Mouse (Mus musculus) forebrain, embryonic 14.5 days (tissue): ENCODE data around the gene 1700092M07Rik. TPM values are rescaled to one million over a fixed set of nuclear protein-coding genes. Genes with fewer than 3 reads are reported as not detected.
"Not testable (repeated sequence)": the region's sequence is repeated elsewhere in the genome, so short reads cannot be mapped to it uniquely, and the experiment has no call there.

Source experiments
- ATAC-seq: fragments of 200-750 bp; cut with Nextera tagmentation; 2 replicates; pipeline ENCODE4 v1.8.0; 2017; ENCODE audit warnings: mild to moderate bottlenecking, moderate library complexity
- DNase-seq: peaks from one replicate; pipeline ENCODE4 v3.0.0-alpha.2; 2015; ENCODE audit warnings: low spot score
- H3K27ac ChIP-seq: fragments of 300-500 bp; sonication (generic); 2 replicates; pipeline ENCODE4 v1.5.1; 2014; ENCODE audit warnings: low read depth, mild to moderate bottlenecking, control low read depth, low read length, moderate library complexity
- H3K27me3 ChIP-seq: fragments of 300-500 bp; sonication (generic); replicated peaks from 2 replicates; pipeline ENCODE4 v1.6.1; 2014; ENCODE audit warnings: low read length, control low read depth, mixed read lengths; ENCODE audit not compliant: control insufficient read depth, insufficient read depth
- H3K36me3 ChIP-seq: fragments of 300-500 bp; sonication (generic); 2 replicates; pipeline ENCODE4 v1.6.1; 2014; ENCODE audit warnings: low read length, control low read depth; ENCODE audit not compliant: control insufficient read depth, insufficient read depth
- H3K4me1 ChIP-seq: fragments of 300-500 bp; sonication (generic); 2 replicates; pipeline ENCODE4 v1.6.1; 2014; ENCODE audit warnings: antibody characterized with exemption, low read length, control low read depth; ENCODE audit not compliant: control insufficient read depth, insufficient read depth
- H3K4me2 ChIP-seq: fragments of 300-500 bp; sonication (generic); 2 replicates; pipeline ENCODE4 v1.6.1; 2014; ENCODE audit warnings: mild to moderate bottlenecking, control low read depth, low read length
- H3K4me3 ChIP-seq: fragments of 300-500 bp; sonication (generic); 2 replicates; pipeline ENCODE4 v1.5.1; 2014; ENCODE audit warnings: low read depth, low read length, control low read depth
- H3K9ac ChIP-seq: fragments of 300-500 bp; sonication (generic); 2 replicates; pipeline ENCODE4 v1.6.1; 2014; ENCODE audit warnings: mild to moderate bottlenecking, low read length, control low read depth, moderate library complexity
- H3K9me3 ChIP-seq: fragments of 300-500 bp; sonication (generic); replicated peaks from 2 replicates; pipeline ENCODE4 v1.6.1; 2016; ENCODE audit warnings: low read length, control low read depth, mixed read lengths; ENCODE audit not compliant: control insufficient read depth
- WGBS: fragments of 180-500 bp; shearing (Covaris S2); extraction: QIAGEN DNeasy Blood & Tissue Kit; methylation state at CpG from one replicate; pipeline ENCODE4 v1.1.7; 2014; 5-methylcytosine and 5-hydroxymethylcytosine counted together
- polyA plus RNA-seq: library from polyadenylated mRNA; unstranded; fragments of >200 nt; fragmentation: Nextera tagmentation; extraction: Ambion mirVana; gene quantifications from 2 replicates; pipeline ENCODE4 v1.2.1, GENCODE M21; 2014

Gene 1700092M07Rik
- polyA plus RNA-seq, 1 experiment from 2014 or later: 0.77 TPM

DNA sequence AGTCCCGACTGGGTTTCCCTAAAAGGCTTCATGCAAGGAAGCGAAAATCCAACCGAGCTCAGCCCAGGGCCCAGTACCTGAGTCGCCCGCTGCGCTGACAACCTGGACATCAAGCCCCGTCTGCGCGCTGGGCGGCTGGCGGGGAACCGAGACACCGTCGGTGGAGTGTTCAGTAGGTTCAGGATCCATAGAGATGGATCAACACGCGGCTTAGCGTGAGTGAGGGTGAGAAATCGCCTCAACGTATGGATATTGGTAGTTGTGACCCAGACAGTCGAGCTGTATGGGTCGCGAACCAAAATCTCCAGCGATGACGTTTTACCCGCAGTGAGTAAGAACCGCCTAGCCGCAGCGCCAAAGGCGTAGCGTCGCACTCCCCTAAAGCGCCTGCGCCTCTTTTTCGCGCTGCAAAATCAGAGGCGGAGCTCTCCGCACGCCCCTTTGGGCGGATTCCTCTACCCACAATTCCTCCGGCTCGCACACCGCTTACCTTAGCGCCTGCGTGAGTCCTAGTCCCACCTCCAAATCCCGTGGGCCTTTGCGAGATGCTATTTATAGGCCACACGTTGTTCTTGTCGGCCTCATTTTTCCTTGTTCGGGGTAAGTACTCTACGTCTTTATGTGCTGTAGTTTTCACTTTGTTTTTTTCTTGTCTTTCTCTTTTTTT is 17.5 kb upstream of the 1700092M07Rik start, which contains the start of gene Slc3a2:
TSS of gene Slc3a2 (minus strand) at position 463 of the 667 bp plus-strand sequence.
- DNase-seq (peak; percentile 100), ATAC-seq (peak; percentile 98)
- under 1% methylated on average over 50 of the region's 50 CpGs for WGBS
- H3K4me1 ChIP-seq: peaks cover 21% of the 10 kb centered on the region
- H3K4me2 ChIP-seq: peak within 1 kb of the TSS; percentile 83
- H3K36me3 ChIP-seq: peaks cover 32% of the 10 kb centered on the region
- H3K27me3 ChIP-seq: no peaks in the 10 kb centered on the region
- H3K27ac ChIP-seq: peak within 1 kb of the TSS; percentile 93
- peak within 1 kb of the TSS; percentile 63 for H3K4me3 ChIP-seq
- peak within 1 kb of the TSS; percentile 97 for H3K9ac ChIP-seq
- no peaks in the 10 kb centered on the region for H3K9me3 ChIP-seq

DNA sequence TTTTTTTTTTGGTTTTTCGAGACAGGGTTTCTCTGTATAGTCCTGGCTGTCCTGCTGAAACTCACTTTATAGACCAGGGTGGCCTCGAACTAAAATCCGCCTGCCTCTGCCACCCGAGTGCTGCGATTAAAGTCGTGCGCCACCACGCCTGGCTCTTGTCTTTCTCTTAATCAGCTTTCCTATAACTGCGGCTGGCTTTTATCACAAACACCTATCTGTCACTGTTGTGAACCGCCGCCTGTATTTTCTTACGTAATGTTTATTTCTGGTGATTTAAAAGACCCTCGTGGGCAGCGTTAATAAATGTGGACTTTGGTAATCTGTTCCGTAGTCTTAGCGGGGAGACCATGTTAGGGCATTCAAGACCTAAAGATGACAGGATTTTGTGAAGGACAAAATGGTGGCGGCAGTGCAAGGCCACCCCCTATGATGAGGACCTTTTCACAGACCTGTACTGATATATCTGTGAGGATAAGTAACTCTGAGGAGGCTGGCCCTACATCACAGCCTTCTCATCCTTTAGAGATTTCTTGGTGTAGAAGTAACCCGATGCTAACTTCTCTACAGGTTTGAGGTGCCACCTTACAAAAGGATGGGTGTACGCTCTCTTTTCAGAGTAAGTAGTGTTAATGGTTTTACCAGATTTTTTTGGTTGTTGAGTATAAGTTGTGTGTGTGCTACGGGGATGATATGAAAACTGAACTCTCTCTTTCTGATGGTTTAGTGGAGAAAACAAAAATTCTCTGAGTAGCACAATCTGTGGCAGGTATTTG is 16.8 kb upstream of the 1700092M07Rik start:
- Histone ChIP-seq H3K36me3 (peaks cover 32% of the 10 kb centered on the region), H3K9ac (peak overlapping the region; percentile 97), H3K4me1 (peaks cover 21% of the 10 kb centered on the region), H3K4me3 (peak overlapping the region; percentile 63), H3K4me2 (peak overlapping the region; percentile 83), H3K9me3 (no peaks in the 10 kb centered on the region), H3K27me3 (no peaks in the 10 kb centered on the region), H3K27ac (peak overlapping the region; percentile 72)
- whole genome bisulfite sequencing: under 1% methylated on average over 20 of the region's 20 CpGs
- peak; percentile 19; the same call in 1 of the 2 replicates for ATAC-seq
- DNase-seq: peak; percentile 30

DNA sequence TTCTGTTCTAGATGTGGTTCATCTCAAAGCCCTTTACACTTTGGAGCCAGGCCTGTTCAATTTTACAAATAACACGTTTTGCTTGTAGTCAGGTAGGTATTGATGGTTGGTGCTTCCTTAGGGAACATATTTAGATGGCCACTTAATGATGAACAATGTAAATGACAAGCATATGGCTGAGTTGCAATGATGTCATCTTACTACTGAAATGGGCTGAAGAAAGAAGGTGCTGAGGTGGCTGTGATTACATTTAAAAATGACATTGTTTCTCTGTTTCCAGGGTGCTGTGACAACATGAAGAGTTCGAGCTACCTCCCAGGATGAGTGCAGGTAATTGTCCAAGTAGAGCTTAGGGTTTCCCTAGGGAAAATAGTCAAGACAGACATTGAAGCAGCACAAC is 16.1 kb upstream of the 1700092M07Rik start:
- no peak for ATAC-seq
- WGBS: 3% methylated on average over 2 of the region's 2 CpGs
- H3K27ac ChIP-seq: peak overlapping the region; percentile 72; the same call in 1 of the 2 replicates

DNA sequence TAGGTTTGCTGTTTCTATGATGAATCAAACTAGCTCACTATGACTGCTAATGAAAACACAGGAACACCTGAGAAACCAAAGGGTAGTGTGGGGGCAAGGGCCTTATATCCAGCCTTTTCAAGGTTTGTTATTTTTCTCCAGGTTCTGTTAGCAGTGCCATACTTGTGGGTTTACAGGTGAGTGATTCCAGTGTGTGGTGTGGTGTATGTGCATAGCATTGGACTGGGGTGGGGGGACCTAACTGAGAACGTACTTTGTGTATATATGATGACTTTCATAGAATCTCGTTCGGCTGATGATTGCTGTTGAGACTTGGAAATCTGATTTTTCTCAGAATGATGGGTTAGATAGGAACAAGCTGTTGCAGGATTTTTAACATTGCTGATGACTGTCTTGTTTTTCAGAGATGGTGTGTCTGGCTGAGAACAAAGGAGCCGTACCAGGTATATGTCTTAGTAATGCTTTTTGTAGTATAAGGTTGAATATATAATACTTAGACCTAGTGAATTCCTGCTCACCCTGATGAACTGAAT is 15.4 kb upstream of the 1700092M07Rik start:
- Histone ChIP-seq H3K27ac (no peak overlapping the region), H3K9me3 (no peaks in the 10 kb centered on the region), H3K9ac (peak overlapping the region; percentile 97), H3K4me3 (peak overlapping the region; percentile 63), H3K4me2 (peak overlapping the region; percentile 83), H3K27me3 (no peaks in the 10 kb centered on the region), H3K36me3 (peaks cover 32% of the 10 kb centered on the region), H3K4me1 (peaks cover 21% of the 10 kb centered on the region)
- DNase-seq (no peak), ATAC-seq (no peak)
- WGBS: 42% methylated on average over 4 of the region's 4 CpGs

More for the DNA sequence above, 16.1 kb upstream of the 1700092M07Rik start:
- Histone ChIP-seq H3K9me3 (no peaks in the 10 kb centered on the region), H3K27me3 (no peaks in the 10 kb centered on the region), H3K9ac (peak overlapping the region; percentile 97), H3K4me3 (peak overlapping the region; percentile 63), H3K4me2 (peak overlapping the region; percentile 83), H3K4me1 (peaks cover 21% of the 10 kb centered on the region), H3K36me3 (peaks cover 32% of the 10 kb centered on the region)
- DNase-seq: no peak

DNA sequence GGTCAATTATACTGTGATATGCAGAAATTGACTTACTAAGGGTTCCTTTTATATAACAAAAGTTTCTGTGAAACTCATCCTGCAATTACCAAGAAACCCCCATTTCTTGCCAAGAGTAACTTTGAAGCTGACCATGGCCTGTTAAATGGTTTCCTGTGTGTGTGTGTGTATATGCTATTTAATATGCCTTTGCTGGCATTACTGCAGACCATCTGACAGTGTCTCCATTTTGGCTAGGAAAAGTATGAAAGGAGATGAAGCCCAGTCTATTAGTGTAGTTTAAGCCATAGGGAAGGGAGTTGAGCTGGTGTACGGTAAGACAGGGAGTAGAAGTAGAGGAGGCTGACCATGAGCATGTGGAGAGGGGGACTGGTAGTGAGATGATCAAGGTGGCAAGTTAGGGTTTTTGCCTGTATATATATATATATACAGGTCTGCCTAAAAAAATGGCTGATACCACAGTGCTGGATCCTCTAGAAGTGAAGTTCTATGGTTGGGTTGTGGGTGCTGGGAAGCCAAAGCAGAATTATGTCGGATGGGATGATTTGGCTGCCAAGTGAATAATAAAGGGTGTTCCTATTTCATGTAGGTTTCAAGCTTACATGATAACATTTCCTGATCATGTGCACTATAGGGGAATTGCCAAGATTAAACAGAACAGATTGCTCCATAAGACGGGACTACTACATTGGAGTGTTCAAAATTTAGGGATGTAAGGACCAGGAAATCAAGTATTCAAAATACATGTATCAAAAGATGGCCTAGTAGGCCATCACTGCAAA is 13.7 kb upstream of the 1700092M07Rik start:
- no peak for DNase-seq
- no peak overlapping the region for H3K4me3 ChIP-seq
- no peaks in the 10 kb centered on the region for H3K27me3 ChIP-seq
- H3K36me3 ChIP-seq: peaks cover 32% of the 10 kb centered on the region
- WGBS: 19% methylated on average over 3 of the region's 3 CpGs
- no peak for ATAC-seq
- H3K9me3 ChIP-seq: no peaks in the 10 kb centered on the region
- no peak overlapping the region for H3K9ac ChIP-seq
- H3K4me1 ChIP-seq: peaks cover 19% of the 10 kb centered on the region
- no peak overlapping the region for H3K27ac ChIP-seq
- H3K4me2 ChIP-seq: no peak overlapping the region

DNA sequence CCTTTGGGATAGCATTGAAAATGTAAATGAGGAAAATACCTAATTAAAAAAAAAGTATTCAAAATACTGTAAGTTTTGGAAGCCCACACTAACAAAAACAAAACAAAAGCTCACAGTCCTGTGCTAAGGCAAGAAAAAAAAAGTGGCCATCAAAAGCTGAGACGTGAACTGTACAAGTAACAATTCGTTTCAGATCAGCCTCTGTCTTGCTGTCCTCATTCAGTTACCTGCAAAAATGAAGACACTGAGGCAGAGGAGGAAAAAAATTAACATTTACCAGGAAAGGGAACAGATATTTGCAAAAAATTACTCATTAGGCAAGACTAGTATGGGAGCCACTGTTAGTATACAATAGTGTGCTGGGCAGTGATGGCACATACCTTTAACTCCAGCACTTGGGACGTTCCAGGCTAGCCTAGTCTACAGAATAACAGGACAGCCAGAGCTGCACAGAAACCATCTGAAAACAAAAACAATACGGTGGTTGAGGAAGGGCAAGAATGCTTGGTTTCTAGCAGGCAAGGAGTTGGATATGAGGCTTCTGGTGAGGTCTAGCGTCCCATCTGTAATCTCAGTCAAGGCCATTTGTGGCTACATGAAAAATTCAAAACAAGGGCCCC is 12.9 kb upstream of the 1700092M07Rik start:
- Histone ChIP-seq H3K4me2 (no peak overlapping the region), H3K9me3 (no peaks in the 10 kb centered on the region), H3K4me1 (peaks cover 13% of the 10 kb centered on the region), H3K36me3 (peaks cover 32% of the 10 kb centered on the region), H3K9ac (no peak overlapping the region), H3K27me3 (no peaks in the 10 kb centered on the region), H3K4me3 (no peak overlapping the region), H3K27ac (no peak overlapping the region)
- DNase-seq (no peak), ATAC-seq (no peak)
- 19% methylated on average over 5 of the region's 5 CpGs for WGBS

DNA sequence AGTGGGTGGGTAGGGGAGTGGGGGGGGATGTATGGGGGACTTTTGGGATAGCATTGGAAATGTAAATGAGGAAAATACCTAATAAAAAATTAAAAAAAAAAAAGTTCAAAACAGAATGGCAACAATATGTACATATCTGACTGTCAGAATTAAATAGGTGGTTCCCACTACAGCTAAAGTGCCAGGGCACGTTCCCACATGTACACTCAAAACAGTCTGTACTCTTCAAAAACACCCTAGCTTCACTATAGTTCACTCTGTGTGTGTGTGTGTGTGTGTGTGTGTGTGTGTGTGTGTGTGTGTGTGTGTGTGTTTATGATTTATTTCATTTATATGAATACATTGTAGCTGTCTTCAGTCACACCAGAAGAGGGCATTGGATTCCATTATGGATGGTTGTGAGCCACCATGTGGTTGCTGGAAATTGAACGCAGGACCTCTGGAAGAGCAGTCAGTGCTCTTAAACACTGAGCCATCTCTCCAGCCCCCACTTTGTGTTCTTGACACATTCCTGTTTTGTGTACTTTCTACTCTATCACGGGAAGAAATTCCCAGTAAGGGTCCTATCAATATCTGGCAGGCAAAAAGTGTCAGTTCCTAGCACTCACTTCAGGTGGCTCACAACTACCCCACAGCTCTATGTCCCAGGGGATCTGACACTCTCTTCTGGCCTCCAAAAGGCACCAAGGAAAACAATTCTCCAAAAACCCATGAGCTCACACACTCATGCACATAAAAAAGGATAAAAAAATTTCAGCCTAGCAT is 12.0 kb upstream of the 1700092M07Rik start:
- H3K4me2 ChIP-seq, H3K27me3 ChIP-seq, ATAC-seq, H3K4me3 ChIP-seq, H3K27ac ChIP-seq, H3K9ac ChIP-seq, DNase-seq, H3K9me3 ChIP-seq: not testable (repeated sequence)
- 56% methylated on average over 3 of the region's 3 CpGs for WGBS
- Histone ChIP-seq H3K4me1 (peaks cover 13% of the 10 kb centered on the region), H3K36me3 (peaks cover 32% of the 10 kb centered on the region)
